Mouse (Mus musculus) forebrain, embryonic 13.5 days (tissue): ENCODE results near the gene Fhit. TPM values are rescaled to one million over a fixed set of nuclear protein-coding genes. Genes with fewer than 3 reads are reported as not detected.

Experiments
- ATAC-seq: fragments of 200-750 bp; cut with Nextera tagmentation; 2 replicates; pipeline ENCODE4 v1.8.0; 2017
- H3K27ac ChIP-seq: fragments of 300-500 bp; sonication (generic); 2 replicates; pipeline ENCODE4 v1.5.1; 2015; ENCODE audit warnings: inconsistent platforms, mild to moderate bottlenecking, moderate library complexity
- H3K27me3 ChIP-seq: fragments of 300-500 bp; sonication (generic); 2 replicates; pipeline ENCODE4 v1.6.1; 2015; ENCODE audit warnings: mild to moderate bottlenecking, inconsistent platforms
- H3K36me3 ChIP-seq: fragments of 300-500 bp; sonication (generic); 2 replicates; pipeline ENCODE4 v1.6.1; 2015; ENCODE audit warnings: mild to moderate bottlenecking, inconsistent platforms; ENCODE audit not compliant: poor library complexity, severe bottlenecking
- H3K4me1 ChIP-seq: fragments of 300-500 bp; sonication (generic); 2 replicates; pipeline ENCODE4 v1.6.1; 2015; ENCODE audit warnings: inconsistent platforms
- H3K4me2 ChIP-seq: fragments of 300-500 bp; sonication (generic); 2 replicates; pipeline ENCODE4 v1.6.1; 2015; ENCODE audit warnings: inconsistent platforms, mild to moderate bottlenecking, moderate library complexity
- H3K4me3 ChIP-seq: fragments of 300-500 bp; sonication (generic); 2 replicates; pipeline ENCODE4 v1.5.1; 2015; ENCODE audit warnings: mild to moderate bottlenecking, inconsistent platforms
- H3K9ac ChIP-seq: fragments of 300-500 bp; sonication (generic); 2 replicates; pipeline ENCODE4 v1.6.1; 2015; ENCODE audit warnings: mild to moderate bottlenecking, inconsistent platforms
- H3K9me3 ChIP-seq: fragments of 300-500 bp; sonication (generic); replicated peaks from 2 replicates; pipeline ENCODE4 v1.6.1; 2016; ENCODE audit warnings: inconsistent platforms
- WGBS: fragments of 180-500 bp; shearing (Covaris S2); methylation state at CpG from one replicate; pipeline ENCODE4 v1.1.7; 2015; 5-methylcytosine and 5-hydroxymethylcytosine counted together
- polyA plus RNA-seq: library from polyadenylated mRNA; unstranded; fragments of >200 nt; fragmentation: Nextera tagmentation; extraction: Ambion mirVana; gene quantifications from 2 replicates; pipeline ENCODE4 v1.2.1, GENCODE M21; 2015

Gene Fhit
- polyA plus RNA-seq, 1 experiment from 2014 or later, result 6.2 TPM

GRCm38 (mm10) chr14:10453001-10453861 lies 708.6 kb downstream of the Fhit start:
- peak overlapping the region; percentile 2; the same call in 1 of the 2 replicates for H3K4me3 ChIP-seq
- no peak overlapping the region for H3K27ac ChIP-seq
- 0 out of 2 replicates have a peak, but pooled peaks cover 5% of the 10 kb centered on the region for H3K4me1 ChIP-seq
- H3K36me3 ChIP-seq, result no peaks in the 10 kb centered on the region
- no peaks in the 10 kb centered on the region for H3K9me3 ChIP-seq
- ATAC-seq, result peak; percentile 87
- 21% methylated on average over 14 of the region's 14 CpGs for WGBS
- peak overlapping the region; percentile 42 for H3K4me2 ChIP-seq
- H3K27me3 ChIP-seq, result no peaks in the 10 kb centered on the region
- peak overlapping the region; percentile 37 for H3K9ac ChIP-seq

- Histone ChIP-seq H3K4me3 (no peak overlapping the region), H3K36me3 (no peaks in the 10 kb centered on the region), H3K4me1 (0 out of 2 replicates have a peak, but pooled peaks cover 5% of the 10 kb centered on the region), H3K4me2 (no peak overlapping the region), H3K9ac (no peak overlapping the region), H3K27ac (no peak overlapping the region), H3K9me3 (no peaks in the 10 kb centered on the region), H3K27me3 (no peaks in the 10 kb centered on the region)
- ATAC-seq, result no peak
- 76% methylated on average over 5 of the region's 5 CpGs for WGBS
Observed at GRCm38 (mm10) chr14:10452234-10452633, 709.6 kb downstream of the Fhit start.

GRCm38 (mm10) chr14:10445360-10445759 lies 716.5 kb downstream of the Fhit start:
- Histone ChIP-seq H3K4me2 (no peak overlapping the region), H3K27ac (no peak overlapping the region), H3K9ac (no peak overlapping the region), H3K36me3 (no peaks in the 10 kb centered on the region), H3K4me3 (no peak overlapping the region), H3K9me3 (no peaks in the 10 kb centered on the region), H3K27me3 (no peaks in the 10 kb centered on the region), H3K4me1 (no peaks in the 10 kb centered on the region)
- ATAC-seq, result no peak

- H3K36me3 ChIP-seq, result no peaks in the 10 kb centered on the region
- no peak for ATAC-seq
- H3K4me3 ChIP-seq, result no peak overlapping the region
- no peaks in the 10 kb centered on the region for H3K9me3 ChIP-seq
- H3K27ac ChIP-seq, result no peak overlapping the region
- no peaks in the 10 kb centered on the region for H3K4me1 ChIP-seq
- no peaks in the 10 kb centered on the region for H3K27me3 ChIP-seq
- 67% methylated on average over 1 of the region's 1 CpGs for WGBS
- no peak overlapping the region for H3K4me2 ChIP-seq
- no peak overlapping the region for H3K9ac ChIP-seq
Observed at GRCm38 (mm10) chr14:10439007-10439749, 722.7 kb downstream of the Fhit start.

GRCm38 (mm10) chr14:10436193-10436592 lies 725.6 kb downstream of the Fhit start:
- H3K9ac ChIP-seq, result no peak overlapping the region
- H3K9me3 ChIP-seq, result no peaks in the 10 kb centered on the region
- H3K27me3 ChIP-seq, result no peaks in the 10 kb centered on the region
- ATAC-seq, result no peak
- H3K4me3 ChIP-seq, result no peak overlapping the region
- no peaks in the 10 kb centered on the region for H3K4me1 ChIP-seq
- no peaks in the 10 kb centered on the region for H3K36me3 ChIP-seq
- WGBS, result 93% methylated on average over 1 of the region's 1 CpGs
- H3K4me2 ChIP-seq, result no peak overlapping the region
- H3K27ac ChIP-seq, result no peak overlapping the region

GRCm38 (mm10) chr14:10432502-10432901 lies 729.3 kb downstream of the Fhit start:
- no peak for ATAC-seq
- Histone ChIP-seq H3K36me3 (no peaks in the 10 kb centered on the region), H3K27ac (no peak overlapping the region), H3K9ac (no peak overlapping the region), H3K27me3 (no peaks in the 10 kb centered on the region), H3K4me2 (no peak overlapping the region), H3K4me1 (no peaks in the 10 kb centered on the region), H3K4me3 (no peak overlapping the region), H3K9me3 (no peaks in the 10 kb centered on the region)
- WGBS, result 91% methylated on average over 2 of the region's 2 CpGs

GRCm38 (mm10) chr14:10430396-10431000 lies 731.3 kb downstream of the Fhit start:
- Histone ChIP-seq H3K9me3 (no peaks in the 10 kb centered on the region), H3K4me2 (no peak overlapping the region), H3K4me3 (no peak overlapping the region), H3K27me3 (no peaks in the 10 kb centered on the region), H3K36me3 (no peaks in the 10 kb centered on the region), H3K27ac (no peak overlapping the region), H3K9ac (no peak overlapping the region), H3K4me1 (no peaks in the 10 kb centered on the region)
- WGBS, result 94% methylated on average over 3 of the region's 3 CpGs
- no peak for ATAC-seq

GRCm38 (mm10) chr14:10423499-10423898 lies 738.3 kb downstream of the Fhit start:
- H3K36me3 ChIP-seq, result no peaks in the 10 kb centered on the region
- 21% methylated on average over 3 of the region's 3 CpGs for WGBS
- no peaks in the 10 kb centered on the region for H3K4me1 ChIP-seq
- H3K27ac ChIP-seq, result no peak overlapping the region
- no peak overlapping the region for H3K4me3 ChIP-seq
- no peak overlapping the region for H3K4me2 ChIP-seq
- no peaks in the 10 kb centered on the region for H3K27me3 ChIP-seq
- no peaks in the 10 kb centered on the region for H3K9me3 ChIP-seq
- no peak overlapping the region for H3K9ac ChIP-seq
- ATAC-seq, result no peak

- no peak for ATAC-seq
- no peaks in the 10 kb centered on the region for H3K27me3 ChIP-seq
- no peaks in the 10 kb centered on the region for H3K4me1 ChIP-seq
- H3K4me3 ChIP-seq, result no peak overlapping the region
- 69% methylated on average over 1 of the region's 1 CpGs for WGBS
- H3K9ac ChIP-seq, result no peak overlapping the region
- no peaks in the 10 kb centered on the region for H3K36me3 ChIP-seq
- no peak overlapping the region for H3K4me2 ChIP-seq
- H3K27ac ChIP-seq, result no peak overlapping the region
- H3K9me3 ChIP-seq, result no peaks in the 10 kb centered on the region
Observed at GRCm38 (mm10) chr14:10422261-10422660, 739.6 kb downstream of the Fhit start.

- no peaks in the 10 kb centered on the region for H3K36me3 ChIP-seq
- H3K27me3 ChIP-seq, result no peaks in the 10 kb centered on the region
- no peak overlapping the region for H3K4me2 ChIP-seq
- H3K9ac ChIP-seq, result no peak overlapping the region
- ATAC-seq, result peak; percentile 55; the same call in 1 of the 2 replicates
- WGBS, result 72% methylated on average over 5 of the region's 5 CpGs
- H3K27ac ChIP-seq, result no peak overlapping the region
- no peaks in the 10 kb centered on the region for H3K4me1 ChIP-seq
- no peak overlapping the region for H3K4me3 ChIP-seq
- no peaks in the 10 kb centered on the region for H3K9me3 ChIP-seq
Observed at GRCm38 (mm10) chr14:10415068-10415467, 746.8 kb downstream of the Fhit start.

- WGBS, result 90% methylated on average over 3 of the region's 3 CpGs
- H3K27me3 ChIP-seq, result no peaks in the 10 kb centered on the region
- no peak overlapping the region for H3K4me2 ChIP-seq
Observed at GRCm38 (mm10) chr14:10409306-10409962, 752.4 kb downstream of the Fhit start.

GRCm38 (mm10) chr14:10405346-10405745 lies 756.5 kb downstream of the Fhit start:
- Histone ChIP-seq H3K27me3 (no peaks in the 10 kb centered on the region), H3K4me1 (no peaks in the 10 kb centered on the region), H3K9me3 (no peaks in the 10 kb centered on the region), H3K4me3 (no peak overlapping the region), H3K27ac (no peak overlapping the region), H3K9ac (no peak overlapping the region), H3K4me2 (no peak overlapping the region), H3K36me3 (no peaks in the 10 kb centered on the region)
- no peak for ATAC-seq
- WGBS, result 86% methylated on average over 1 of the region's 1 CpGs

More at GRCm38 (mm10) chr14:10409306-10409962, 752.4 kb downstream of the Fhit start:
- Histone ChIP-seq H3K4me1 (no peaks in the 10 kb centered on the region), H3K9ac (no peak overlapping the region), H3K36me3 (no peaks in the 10 kb centered on the region), H3K27ac (no peak overlapping the region), H3K9me3 (no peaks in the 10 kb centered on the region), H3K4me3 (no peak overlapping the region)
- no peak for ATAC-seq
